Mouse (Mus musculus): ENCODE results near the gene Necab2.
A peak's percentile ranks its signal among the peaks of the same experiment; 100 is the strongest.

The Necab2 gene

DNA sequence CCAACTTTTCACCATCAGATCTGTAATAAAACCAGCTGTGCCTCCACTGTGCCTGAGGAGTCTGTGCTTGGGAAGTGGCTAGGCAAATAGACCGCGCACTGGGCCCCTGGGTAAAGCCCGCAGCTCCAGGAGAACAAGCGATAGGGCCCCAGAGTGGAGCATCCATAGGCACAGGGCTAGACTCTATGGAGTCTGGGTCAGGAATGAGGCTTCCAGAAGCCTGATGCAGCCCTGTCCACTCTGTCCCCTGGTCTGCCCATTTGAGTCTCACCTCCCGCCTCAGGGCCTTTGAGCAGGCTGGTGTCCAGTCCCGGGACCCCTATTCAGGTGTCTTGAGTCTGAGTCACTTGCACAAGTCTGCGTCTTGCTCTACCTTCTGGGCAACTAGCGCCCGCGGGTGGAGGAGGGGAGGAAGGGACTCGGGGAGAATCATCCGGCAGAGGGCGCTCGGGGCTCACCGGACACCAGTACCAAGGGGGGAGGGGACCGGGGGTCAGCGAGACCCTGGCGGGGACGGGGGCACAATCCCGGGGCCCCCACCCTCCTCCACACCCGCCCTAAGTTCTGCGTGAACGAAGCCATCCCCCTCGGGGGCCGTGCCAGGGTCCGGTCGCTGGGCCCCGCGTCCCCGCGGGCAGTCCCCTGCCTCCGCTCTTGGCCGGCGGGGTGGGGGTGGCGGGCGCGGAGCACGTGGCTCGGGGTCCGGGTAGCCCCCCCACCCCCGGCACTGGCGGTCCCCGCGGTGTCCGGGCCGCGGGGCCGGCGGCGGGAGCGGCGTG lies at the start of gene Necab2:
Gene Necab2 (plus strand): TSS at position 509 of the 779 bp plus-strand sequence.
- DNase-seq (ENCODE audit: low spot score) = peak; percentile 84

DNA sequence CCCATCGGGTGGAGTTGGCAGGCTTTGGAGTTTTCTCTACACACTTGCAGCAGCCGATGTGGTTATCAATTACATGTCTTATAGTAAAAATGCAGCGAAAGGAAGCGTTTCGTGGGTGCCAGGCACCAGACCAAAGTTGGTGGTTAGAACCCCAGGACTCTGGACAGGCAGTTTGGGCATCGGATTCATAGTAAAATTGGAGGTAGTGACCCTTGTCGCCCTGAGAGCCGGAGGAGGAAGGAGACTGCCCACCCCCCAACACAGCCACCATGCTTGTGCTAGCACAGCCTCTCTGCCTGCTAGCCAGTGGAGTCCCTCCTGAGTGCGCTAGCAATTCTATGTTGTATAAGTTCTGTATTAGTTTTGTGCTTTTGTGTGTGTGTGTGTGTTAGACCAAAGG lies 48.0 kb upstream of the Necab2 start:
- DNase-seq (ENCODE audit: low spot score) = no peak

DNA sequence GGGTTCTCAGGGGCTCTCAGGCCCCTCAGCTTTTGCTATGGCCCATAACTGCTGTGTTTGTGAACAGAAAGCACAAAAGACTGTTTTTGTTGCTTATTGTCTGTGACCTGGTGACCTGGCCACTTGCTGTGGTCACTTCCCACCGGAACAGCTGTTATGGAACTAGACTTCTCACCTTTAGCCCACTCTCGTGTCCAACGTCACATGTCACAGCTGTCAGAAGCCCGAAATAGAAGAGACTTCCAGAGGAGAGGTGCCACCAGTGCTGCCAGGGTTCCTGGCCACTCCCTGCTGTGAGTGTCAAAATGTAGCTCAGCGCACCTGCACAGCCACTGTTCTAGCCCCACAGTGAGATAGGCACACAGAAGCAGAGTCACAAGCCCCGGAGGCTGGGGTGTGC lies 47.3 kb upstream of the Necab2 start:
- no peak for DNase-seq (ENCODE audit: low spot score)

DNA sequence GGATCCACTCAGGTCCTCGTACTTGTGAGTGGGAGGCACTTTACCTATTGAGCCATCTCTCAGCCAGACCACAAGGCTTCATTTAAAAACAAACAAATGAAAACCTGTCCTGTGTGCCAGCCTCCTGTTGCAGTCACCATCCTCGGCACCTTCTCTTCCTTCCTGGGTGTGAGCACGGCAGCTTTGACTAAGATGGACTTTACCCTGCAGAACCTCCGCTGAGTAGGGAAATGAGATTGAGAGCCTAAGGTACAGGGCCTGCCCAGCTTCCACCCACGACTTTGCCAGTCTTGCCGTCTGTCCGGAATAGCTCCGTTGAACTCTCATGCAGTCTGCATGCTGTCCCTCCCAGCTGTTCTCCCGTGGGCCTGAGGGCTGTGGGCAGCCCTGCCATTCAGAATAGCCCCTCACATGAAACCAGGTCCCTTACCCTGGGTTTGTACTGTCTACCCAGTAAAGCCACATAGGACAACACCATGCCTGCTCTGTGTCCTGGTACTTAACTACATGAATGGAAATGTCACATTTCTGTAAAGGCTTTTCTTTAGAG lies 46.3 kb upstream of the Necab2 start:
- DNase-seq (ENCODE audit: low spot score) = no peak

DNA sequence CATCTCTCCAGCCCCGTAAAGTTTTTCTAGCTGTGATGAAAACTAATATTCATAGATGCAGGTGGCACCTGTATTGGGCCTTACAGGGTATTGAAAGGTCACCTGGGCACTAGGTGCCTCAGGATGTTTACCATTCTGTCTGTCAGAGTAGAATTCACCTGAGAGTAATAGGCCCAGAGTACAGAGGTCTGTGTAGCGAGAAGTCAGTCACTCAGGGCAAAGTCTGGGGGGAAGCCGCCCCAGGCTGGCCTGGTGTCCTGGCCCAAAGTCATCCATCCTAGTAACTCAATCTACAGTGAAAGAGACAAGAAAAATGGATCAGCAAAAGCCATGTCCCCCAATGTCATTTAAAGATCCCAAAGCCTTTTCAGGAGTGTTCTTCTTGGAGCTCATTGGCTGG lies 45.6 kb upstream of the Necab2 start:
- no peak for DNase-seq (ENCODE audit: low spot score)

DNA sequence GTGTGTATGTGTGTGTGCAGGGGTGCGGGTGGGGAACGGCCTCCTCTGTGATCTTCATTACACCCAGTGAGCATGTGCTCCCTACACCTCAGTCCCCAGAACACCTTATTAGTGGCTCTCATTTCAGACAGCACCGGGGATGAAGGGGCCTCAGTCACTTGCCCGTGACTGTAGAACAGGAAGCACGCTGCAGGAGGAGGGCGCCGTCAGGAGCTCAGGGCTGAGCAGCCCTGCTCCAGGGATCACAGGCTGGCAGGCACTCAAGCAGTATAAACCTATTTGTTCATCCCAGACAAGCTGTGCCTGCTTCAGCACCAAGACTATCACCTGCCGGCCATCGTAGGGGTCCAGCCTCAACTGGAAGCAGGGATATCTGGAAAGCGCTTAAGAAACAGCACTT lies 42.6 kb upstream of the Necab2 start:
- no peak for DNase-seq (ENCODE audit: low spot score)

DNA sequence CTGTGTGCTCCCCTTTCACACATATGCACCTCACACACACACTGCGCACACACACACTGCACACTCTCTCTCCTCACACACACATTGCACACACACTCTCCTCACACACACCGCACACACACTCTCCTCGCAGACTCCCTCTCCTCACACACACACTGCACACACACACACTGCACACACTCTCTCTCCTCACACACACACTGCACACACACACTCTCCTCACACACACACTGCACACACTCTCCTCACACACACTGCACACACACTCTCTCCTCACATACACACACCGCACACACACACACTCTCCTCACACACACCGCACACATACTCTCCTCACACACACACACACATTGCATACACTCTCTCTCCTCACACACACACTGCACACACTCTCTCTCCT lies 41.9 kb upstream of the Necab2 start:
- no peak for DNase-seq (ENCODE audit: low spot score)

DNA sequence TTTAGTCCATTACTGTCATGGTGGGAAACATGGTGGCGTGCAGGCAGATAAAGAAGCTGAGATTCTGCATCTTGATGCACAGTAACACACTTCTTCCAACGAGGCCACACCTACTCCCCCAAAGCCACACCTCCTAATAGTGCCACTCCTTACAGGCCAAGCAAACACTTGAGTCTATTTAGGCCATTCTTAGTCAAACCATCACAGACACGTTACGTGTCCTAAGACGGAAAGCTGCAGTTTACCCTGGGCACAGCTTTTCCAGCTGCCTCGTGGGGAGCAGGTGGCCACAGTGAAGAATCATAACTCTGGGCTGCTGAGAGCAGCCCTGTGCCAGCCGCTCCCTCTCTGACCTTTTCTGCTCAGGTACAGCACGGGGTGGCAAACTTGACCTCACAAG lies 38.2 kb upstream of the Necab2 start:
- DNase-seq (ENCODE audit: low spot score) = no peak

DNA sequence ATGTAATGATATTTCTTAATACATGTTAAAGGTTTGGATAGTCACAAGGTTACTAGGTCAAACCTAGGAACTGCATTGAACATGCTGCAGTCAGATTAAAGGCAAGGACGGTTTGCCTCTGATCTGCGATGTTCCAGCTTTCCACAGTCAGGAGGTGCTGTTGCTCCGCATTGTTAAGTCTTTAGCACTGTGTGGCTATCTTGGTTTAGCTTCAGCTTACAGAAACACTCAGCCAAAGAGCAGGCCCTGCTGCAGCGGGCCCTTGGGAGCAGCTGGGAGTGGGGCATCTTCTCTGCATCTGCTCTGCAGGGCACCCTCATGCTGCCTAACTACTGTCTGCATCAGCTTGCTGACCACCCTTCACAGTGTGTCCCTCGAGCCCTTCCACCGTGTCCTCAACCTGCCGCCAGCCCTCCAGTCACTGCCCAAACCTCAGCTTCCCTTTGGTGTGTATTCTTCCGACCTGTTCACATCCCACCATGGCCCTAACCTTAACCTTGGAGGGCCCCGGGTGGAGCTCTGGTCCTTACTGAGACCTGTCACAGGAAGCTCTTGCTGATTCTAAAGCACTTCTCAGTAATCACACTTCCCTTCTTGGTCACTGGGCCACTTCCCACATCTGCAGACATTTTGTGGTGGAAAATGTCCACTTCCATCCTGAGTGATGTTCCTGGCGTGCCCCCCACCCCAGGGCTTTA lies 34.3 kb upstream of the Necab2 start:
- DNase-seq (ENCODE audit: low spot score) = no peak

DNA sequence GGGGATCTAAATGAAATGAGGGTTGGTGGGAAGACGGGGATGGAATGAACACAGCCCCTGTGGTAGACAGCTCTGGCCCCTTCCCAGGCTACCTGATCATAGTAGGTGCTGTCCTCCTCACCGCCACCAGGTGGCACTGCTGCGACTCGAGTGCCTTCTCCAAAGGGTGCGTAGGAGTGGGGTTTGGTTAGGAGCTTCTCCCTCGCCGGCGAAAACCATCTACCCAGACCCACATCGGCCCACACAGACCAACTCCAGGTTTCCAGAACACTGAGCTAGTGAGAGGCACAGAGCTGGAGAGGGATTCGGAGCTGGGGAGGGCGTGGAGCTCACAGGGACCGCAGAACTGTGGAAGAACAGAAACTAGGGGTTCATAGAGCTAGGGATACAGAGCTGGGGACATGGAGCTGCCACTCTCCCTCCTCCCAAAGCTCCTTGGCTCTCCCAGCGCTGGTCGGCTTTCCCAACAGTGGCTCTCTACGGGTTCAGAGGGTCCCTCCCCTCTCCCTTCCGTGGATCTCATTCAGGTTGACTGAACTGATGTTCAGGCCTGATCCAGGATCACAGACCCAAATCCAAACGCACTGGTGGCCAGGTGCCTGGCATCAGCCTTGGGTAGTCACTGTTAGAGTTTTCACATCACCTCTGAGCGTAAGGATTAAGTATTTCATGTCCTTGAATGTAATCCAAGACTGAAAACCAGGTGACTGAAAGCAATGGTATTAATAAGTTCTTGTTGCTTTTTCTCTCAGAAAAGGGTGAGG lies 33.6 kb upstream of the Necab2 start:
- DNase-seq (ENCODE audit: low spot score) = no peak

DNA sequence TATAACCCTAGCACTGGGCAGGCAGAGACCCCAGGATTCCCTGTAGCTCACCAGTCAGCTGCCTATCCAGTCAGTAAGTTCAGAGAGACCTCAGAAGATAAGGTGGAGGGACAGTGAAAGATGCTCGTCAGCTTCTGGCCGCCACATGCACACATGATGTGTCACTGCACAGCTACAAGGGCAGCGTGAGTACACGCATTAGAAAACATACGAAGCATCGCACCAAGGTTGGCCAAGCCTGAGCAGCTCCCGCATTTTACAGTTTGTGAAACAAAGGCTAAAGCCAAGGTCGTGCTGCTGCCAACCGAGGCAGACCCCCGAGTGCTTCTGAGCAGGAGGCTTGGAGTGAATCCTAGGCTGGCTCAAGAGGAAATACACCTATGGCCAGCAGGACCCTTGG lies 32.9 kb upstream of the Necab2 start:
- DNase-seq (ENCODE audit: low spot score) = no peak

DNA sequence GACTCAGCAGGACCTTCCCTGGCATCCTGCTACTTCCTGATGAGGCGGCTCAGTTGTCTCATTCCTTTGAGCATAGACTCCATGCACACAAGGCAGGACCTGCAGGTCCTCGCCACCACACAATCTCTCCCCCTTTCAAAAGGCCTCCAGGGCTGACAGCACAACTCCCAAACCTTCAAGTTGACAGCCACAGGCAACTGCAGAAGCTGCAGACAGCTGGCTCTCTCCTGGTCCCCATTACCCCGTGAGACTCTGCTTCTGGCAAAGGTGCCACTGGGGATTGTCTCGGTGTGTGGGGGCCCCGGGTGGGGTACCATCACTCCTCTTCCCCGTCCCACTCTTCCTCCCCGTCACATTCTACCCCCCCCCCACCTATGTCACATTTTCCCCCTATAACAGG lies 26.2 kb upstream of the Necab2 start:
- DNase-seq (ENCODE audit: low spot score) = no peak

DNA sequence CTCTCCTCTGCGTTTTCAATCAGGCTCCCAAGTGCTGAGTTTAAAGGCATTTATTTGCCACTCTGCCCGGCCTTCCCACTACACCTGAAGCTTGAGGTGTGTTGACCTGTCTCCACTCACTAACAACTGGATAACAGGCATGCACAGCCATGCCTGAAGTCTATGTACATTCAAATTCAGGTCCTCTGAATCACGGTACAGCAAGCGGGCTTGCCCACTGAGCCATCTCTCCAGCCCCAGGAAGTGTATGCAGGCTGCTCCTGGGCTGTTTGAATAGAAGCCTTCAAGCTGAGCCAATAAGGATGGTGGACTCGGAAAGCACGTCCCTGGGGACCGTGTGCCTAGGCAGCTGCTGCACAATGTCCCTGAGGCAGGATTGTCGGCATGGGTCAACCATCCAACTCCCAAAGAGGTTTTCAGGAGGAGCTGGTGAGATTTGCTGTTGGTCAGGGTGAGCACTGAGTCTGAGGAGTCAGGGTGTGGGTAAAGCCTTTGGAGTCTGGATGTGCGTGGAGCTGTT lies 24.9 kb upstream of the Necab2 start:
- no peak for DNase-seq (ENCODE audit: low spot score)

DNA sequence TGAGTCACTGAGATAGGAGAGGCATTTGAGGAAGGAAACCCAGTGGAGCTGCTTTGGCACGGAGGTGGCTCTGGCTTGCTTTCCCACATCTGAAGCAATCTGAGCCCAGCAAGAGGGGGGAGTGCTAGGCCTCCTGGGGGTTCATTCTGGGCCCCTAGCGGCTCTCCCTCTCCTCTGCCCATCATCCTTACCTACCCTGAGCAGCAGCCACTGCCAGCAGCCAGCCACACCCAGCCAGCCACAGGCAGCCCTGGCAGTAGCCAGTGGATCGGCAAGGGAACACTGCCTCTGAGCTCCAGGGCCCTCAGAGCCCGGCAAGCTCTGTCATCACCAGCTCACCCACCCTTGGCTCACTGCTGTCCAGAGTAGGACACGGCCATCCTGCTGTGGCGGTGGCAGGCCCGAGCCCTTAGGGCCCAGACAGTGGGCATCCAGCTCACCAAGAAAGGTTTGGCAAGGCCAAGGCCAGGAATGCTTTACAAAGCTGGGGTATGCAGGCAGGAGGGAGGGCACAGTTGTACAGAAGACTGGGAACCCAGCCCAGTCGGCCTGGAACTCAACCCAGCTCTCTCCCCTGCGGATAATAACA lies 24.3 kb upstream of the Necab2 start:
- DNase-seq (ENCODE audit: low spot score) = no peak

DNA sequence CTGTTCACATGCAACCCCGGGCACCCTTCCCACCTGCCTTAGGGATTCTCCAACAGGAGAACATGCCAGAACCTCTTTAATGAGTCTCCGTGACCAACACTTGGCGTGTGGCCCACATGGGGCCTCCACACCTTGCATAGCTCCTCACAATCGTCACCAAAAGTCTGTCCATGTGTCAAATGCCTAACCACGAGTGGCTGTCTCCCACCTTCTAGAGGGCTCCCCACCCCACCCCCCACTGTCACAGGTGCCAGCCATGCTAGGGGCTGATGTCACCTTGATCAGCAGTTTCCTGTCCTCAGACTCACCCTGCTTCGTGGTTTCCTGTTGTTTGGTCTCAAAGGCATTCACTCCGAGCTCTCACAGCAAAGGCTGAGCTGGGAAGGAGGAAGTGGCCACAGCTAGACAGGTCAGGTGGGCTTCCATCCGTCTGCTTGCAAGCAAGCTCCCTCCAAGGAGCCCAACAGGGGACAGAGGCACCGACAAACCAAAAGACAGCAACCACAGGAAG lies 22.8 kb upstream of the Necab2 start:
- DNase-seq (ENCODE audit: low spot score) = no peak

DNA sequence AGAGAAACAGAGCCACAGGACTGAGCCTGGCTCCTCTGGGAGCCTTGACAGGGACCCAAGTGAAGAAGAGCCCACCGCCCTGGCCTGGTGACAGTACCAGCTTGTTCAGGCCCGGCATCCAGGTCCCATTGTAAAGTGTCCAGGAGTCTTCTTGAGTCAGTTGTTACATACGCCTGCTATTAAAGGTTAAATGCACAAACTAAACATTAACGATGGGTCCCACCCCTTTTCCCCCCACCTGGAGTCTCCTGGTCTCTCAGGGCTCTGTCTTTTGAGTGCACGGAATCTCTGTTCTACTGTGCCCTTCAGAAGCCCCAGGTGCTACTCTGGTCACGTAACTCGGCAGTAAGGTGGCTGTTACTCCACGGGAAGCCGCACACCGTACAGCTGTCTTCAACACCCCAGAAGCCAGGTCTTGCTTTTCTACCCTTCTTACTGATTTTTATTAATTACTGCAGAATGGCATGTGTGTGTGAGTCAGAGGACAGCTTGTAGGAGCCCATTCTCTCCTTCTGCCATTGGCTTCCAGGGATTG lies 22.3 kb upstream of the Necab2 start:
- no peak for DNase-seq (ENCODE audit: low spot score)

DNA sequence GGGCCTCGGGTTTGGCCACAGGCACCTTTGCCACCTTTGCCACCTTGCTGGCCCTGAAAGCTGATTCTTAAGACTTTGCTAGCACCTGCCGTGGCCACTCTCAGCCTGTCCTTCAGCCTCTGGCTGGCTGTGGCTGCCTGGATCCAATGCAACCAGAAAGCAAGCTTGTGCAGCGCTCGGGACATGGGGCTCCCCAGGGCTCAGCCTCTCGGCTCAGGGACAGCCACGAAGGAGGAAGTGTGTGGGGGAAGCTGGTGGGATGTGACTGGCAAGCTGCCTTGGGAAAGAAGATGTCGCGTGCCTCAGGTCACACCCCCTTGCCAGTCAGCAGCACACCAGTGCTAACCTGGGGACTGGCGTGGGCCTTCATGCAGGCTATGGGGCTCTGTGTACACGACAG lies 21.8 kb upstream of the Necab2 start:
- no peak for DNase-seq (ENCODE audit: low spot score)

DNA sequence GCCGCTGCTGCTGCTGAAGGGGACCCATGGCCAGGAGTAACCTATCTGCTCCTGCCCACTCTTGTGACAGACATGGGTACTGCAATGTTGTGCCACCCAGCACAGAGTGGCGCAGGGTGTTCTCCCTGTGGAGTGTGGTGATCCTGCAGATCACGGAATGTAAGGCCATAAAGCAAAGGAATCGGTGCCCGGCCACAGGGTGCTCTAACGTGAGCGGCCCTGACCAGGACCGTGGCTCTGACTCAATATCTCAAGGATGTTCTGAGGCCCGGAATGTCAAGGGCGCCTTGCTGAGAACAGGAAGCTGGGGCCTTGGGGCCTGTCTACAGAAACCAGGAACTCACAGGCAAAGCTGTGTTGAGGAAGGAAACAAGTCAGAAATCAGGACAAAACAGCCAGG lies 21.0 kb upstream of the Necab2 start:
- DNase-seq (ENCODE audit: low spot score) = no peak

DNA sequence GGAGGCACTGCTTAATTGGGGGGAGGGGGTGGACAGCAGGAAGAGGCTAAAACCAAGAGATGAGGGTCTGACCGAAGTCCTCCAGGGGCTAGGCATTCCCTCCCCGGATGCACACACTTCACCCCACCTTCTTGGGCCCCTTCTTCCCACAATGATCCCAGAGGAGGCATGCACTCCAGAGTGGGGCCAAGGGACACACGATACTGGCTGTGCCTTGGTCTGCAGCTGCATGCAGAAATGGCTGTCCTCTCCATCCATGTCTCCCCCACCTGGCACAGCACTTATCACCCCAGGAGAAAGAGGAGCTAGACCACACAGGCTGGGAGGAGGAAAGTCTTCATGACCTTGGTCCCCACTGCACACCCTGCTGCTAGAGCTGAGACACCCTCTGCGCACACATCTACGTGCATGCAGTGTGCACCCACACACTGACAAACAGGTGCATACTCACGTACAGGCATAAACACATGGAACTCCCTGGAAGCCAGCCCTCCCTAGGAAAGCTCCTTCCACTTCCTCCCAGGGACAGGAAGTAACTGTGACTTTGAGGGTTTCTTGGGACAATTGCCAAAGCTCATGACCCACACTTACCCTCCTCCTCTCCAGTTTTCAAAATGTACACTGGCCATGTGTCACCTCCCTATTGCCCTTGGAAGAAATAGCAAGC lies 20.3 kb upstream of the Necab2 start:
- DNase-seq (ENCODE audit: low spot score) = no peak

DNA sequence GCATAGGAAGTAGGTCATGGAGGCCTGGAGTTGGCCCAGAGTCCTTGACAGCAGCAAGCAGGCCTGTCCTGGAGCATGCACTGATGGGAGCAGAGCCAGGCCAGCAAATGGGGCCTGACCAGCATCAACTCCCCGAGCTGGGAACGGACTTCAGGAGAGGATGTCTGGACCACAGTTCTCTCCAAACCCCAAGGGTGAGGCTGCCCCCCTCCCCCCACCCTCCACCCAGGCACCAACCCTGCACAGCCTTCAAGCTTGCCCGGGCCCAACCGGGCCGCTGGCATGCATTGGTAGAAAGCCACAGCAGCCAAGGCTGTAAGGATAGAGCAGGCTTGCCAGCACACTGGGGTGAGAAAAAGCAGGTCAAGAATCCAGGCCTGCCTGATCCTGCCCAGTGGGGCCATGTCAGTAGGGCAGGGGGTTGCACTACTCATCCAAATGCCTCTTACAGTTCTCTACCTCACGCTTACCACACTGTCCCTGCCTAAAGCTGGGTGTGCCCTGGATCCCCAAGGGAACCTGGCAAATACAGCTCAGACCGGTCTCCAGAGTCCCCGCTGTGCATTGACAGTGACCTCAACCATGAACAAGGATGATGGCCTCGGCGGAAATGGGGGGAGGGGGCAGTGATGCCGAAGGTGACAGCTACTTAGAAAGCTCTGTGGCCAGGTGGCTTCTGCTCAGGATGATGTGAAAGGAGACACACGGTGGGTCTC lies 18.7 kb upstream of the Necab2 start:
- DNase-seq (ENCODE audit: low spot score) = no peak
